Mouse (Mus musculus) frontal cortex, postnatal 25 days (tissue): ENCODE data around the gene Krt222.
"Not testable (repeated sequence)": the region's sequence is repeated elsewhere in the genome, so short reads cannot be mapped to it uniquely, and the experiment has no call there.

Experiments used
- DNase-seq, 2 experiments: peaks; one replicate each; pipeline ENCODE4 v3.0.0; 2022; ENCODE audit warnings: low spot score in 2 of 2

Gene Krt222

GRCm38 (mm10) chr11:99243820-99244374, at the start of gene Krt222:
Krt222 (minus strand) TSS chr11:99244085.
- peak; percentile 10 to 16 for DNase-seq

GRCm38 (mm10) chr11:99292846-99293245, 49.0 kb upstream of the Krt222 start:
- peak; percentile 8 to 14 for DNase-seq

GRCm38 (mm10) chr11:99284833-99285312, 41.0 kb upstream of the Krt222 start, which contains the start of gene Krt24:
Krt24 (minus strand) TSS chr11:99285262.
- no peak for DNase-seq

DNA sequence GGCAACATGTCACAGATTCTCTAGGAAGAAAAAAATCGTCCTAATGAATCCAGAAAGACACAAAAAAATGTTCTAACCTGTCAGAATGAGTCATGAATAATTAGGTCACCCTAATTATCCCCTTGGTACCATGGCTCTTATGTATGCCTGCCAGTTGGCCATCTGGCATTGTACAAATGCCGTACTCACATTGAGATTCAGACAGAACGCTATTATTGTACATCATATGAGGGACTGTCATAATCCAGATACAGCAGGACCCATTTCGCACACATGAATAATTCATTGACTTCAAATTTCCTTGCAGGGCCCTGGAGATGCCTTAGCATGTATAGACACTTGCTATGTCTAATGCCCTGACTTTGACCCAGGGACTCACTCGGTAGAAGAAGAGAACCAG, 40.1 kb upstream of the Krt222 start:
- no peak for DNase-seq

GRCm38 (mm10) chr11:99283334-99283733, 39.4 kb upstream of the Krt222 start:
- DNase-seq = no peak

GRCm38 (mm10) chr11:99281116-99281515, 37.2 kb upstream of the Krt222 start:
- no peak for DNase-seq

GRCm38 (mm10) chr11:99279986-99280385, 36.1 kb upstream of the Krt222 start:
- DNase-seq = no peak

DNA sequence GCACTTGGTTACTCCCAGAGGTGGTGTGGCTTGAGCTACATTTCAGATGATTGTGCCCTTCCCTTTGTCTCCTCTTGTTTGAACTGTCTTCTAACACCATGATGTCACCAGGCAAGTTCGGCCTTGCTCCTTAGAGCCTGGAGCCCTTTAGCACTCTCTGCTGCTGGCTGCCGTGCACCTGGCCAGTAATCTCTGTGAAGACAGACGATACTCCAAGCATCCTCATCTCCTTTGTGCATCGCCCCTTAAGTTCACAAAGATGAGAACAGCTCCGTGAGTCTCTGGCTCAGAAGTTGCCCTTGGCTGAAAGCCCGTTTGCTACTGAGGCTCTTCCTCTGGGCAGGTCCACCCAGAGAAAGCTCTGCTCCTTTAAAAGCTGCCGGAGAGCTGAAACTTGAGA, 32.9 kb upstream of the Krt222 start:
- DNase-seq = no peak

GRCm38 (mm10) chr11:99275624-99276023, 31.7 kb upstream of the Krt222 start:
- no peak for DNase-seq

DNA sequence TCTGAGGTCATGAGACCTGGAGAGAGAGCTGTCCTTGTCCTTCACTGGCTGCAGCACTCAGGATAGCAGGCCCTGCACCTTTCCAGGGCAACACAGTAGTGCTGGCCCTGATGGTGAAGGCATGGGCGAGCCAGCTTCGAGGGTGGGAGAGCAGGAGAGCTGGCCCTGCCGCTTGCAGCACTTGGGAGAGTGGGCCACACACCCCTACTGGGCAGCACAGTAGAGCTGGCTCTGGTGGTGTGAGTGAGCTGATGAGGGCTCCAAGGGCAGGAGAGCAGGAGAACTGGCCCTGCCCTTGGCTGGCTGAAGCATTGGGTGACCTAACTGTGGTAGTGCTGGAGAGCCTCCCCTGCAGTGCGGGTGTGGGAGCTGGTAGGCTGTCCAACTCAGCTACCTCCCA, 28.8 kb upstream of the Krt222 start:
- no peak for DNase-seq

DNA sequence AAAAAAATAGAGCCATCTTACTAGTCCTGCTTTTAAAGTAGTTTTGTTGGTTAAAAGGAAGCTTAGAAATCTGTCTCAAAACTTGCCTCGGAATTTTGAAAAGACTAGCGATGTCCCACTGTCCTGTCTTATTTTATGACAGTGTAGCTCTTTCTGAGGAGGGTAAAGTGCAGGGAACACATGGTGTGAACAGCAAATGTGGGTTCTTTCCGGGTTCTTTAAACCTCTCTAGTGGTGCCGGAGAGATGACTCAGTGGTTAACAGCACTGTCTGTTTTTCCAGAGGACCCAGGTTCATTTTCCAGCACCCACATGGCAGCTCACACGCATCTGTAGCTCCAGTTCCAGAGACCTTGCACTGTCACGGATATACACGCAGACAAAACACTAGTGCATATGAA, 25.3 kb upstream of the Krt222 start:
- no peak for DNase-seq

DNA sequence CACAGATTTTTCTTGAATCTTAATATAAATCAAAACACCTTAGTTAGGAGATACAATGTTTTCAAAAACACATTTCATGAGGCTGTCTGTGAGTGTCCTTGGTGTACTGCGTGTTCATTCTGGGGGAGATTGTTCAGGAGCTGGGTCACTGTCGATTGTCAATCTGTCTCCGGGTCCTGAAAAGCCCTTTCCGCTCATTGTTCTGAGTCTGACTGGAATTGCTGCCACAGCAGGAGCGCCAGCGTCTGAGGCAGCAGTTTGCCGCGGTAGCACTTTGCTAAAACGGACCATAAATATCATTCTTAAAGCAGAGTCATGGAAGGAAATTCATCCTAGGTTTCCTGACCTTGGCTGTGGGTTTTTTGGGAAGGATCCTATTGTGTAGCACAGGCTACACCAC, 21.9 kb upstream of the Krt222 start:
- no peak for DNase-seq

DNA sequence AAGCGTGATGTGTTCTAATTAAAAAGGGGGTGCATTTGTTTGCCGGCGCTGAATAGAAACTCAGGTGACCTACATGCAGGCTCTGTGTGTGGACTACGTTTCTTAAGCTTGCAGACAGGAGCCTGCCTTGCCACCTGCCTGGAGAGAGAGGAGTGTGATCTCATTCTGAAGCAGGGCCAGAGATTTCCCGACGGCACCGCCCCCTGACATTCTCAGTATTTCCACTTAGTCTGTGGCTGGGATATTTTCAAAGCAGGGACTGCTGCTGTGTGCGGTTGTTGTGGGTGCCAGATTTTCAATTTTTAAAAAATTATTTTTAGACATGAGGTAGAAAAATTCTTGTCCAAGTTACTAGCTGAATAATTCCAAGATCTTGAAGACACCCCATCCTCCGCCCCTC, 21.3 kb upstream of the Krt222 start:
- DNase-seq = peak in 1 of 2 experiments; percentile 32

- no peak for DNase-seq
Observed at GRCm38 (mm10) chr11:99256213-99256612, 12.3 kb upstream of the Krt222 start.

DNA sequence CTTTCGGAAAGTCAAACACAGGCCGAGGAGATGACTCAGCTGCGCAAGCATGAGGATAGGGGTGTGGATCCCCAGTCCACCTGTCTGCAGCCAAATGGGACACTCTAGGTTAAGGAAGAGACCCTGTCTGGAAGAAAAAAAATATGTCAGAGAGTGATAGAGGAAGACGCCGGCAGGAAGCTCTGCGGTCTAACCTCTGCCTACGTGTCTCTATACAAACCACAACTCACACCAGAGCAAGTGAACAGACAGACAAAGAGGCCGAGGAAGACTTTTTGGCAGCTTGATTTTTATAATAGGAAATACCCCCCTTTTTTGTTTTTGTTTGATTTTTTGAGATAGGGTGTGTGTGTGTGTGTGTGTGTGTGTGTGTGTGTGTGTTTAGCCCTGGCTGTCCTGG, 11.4 kb upstream of the Krt222 start:
- no peak for DNase-seq

- DNase-seq = no peak
Observed at GRCm38 (mm10) chr11:99253893-99254292, 10.0 kb upstream of the Krt222 start.

DNA sequence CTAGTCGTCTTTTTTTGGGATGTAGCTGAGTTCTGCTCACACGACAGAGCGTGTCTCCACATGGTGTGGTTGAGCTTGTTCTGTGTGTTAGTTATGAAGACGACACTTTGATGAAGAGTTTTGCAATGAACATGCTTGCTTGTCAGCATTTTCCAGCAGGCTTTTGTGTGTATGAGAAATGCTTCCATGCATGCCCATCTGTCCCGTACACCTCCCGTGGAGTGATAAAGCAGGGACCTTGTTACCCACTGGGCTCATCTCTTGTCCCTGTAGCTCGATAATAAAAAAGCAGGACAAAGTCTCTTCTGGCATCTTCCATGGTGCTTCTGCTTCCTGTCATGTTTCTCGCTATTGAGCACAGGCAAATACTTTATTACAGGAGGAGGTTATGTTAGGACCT, 8.8 kb upstream of the Krt222 start:
- no peak for DNase-seq

GRCm38 (mm10) chr11:99250666-99251065, 6.8 kb upstream of the Krt222 start:
- DNase-seq = no peak

- peak in 1 of 2 experiments; percentile 27 for DNase-seq
Observed at GRCm38 (mm10) chr11:99250241-99250640, 6.4 kb upstream of the Krt222 start.

GRCm38 (mm10) chr11:99249115-99249514, 5.2 kb upstream of the Krt222 start:
- no peak for DNase-seq

DNA sequence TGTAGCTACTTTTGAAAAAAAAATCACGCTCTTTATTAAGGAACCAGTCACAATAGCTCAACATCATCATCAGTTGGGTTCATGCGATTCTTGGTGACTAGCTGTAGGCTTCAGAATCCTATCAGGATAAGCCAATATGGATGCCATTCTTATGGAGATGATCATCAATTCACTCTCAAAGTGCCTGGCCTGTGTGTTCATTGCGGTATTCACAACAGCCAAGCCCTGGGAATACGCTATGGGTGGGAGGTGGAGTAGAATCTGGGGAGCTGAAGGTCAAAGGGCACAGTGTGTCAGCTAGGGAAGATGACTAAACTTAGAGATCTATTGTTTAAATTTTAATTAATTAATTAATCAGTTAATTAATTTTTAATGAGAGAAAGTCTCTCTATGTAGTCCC, 4.0 kb upstream of the Krt222 start:
- no peak for DNase-seq

DNA sequence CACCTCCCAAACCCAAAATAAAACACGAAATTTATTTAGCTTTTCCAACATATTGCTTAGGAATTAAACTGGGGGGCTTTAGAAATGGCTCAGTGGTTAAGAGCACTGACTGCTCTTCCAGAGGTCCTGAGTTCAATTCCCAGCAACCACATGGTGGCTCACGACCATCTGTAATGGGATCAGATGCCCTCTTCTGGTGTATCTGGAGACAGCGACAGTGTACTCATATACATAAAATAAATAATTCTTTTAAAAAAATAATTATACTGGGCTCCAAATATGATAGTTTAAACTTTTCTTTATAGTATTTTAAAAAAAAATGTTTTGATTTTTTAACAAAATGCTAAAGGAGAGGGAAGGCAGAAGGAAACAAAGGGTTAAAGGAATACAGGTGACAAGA, 634 bp upstream of the Krt222 start:
- not testable (repeated sequence) for DNase-seq

DNA sequence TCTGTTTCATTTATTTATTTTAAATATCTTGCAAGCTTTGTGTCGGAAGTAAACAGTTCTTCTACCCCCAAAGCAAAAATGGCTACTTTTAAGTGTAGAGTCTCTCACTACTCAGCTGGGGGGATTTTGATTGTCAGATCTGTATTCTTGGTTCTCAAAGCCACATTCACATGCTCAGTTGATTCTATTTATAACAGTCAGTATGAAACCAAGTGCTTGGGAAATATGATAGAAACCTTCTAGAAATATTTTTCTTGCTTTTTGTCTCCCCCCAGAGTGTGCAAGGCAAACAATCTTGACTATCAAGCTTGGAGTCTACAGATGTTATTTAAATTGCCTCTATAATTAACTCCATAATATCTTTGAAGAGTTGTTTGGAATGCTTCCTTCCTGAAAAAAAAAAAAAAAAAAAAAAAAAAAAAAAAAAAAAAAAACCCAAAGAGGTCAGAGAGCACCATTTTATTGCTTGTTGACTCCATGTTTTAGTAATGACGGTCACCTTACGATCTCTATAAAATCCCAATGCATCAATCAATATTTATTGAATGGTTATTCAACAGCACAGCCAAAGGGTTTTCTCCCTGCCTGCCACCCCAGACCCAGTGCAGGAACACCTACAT, 575 bp downstream of the Krt222 start:
- no peak for DNase-seq

- DNase-seq = no peak
Observed at GRCm38 (mm10) chr11:99242056-99242455, 1.8 kb downstream of the Krt222 start.
